Mouse (Mus musculus): ENCODE data around the gene Trim72.

Gene Trim72

DNA sequence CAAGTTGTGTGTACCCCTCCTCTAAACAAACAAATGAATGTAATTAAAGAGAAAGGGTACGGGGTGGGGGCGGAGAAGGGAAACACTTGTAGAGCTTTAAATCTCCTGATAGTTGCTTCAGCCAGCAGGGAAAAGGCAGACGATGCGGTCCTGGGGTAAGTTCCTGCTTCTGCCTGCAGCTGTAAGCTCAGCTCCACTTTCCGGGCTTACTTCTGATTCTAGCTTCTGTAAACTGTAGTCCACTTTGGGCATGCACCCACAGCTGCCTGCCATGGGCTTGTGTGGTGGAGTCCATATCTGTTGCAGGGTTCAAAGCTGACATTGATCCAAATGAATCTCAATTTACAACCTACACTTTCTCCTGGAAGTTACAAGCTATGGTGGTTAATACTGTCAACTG is 49.3 kb downstream of the Trim72 start:
- DNase-seq (ENCODE audit: low read depth, low spot score) = no peak

DNA sequence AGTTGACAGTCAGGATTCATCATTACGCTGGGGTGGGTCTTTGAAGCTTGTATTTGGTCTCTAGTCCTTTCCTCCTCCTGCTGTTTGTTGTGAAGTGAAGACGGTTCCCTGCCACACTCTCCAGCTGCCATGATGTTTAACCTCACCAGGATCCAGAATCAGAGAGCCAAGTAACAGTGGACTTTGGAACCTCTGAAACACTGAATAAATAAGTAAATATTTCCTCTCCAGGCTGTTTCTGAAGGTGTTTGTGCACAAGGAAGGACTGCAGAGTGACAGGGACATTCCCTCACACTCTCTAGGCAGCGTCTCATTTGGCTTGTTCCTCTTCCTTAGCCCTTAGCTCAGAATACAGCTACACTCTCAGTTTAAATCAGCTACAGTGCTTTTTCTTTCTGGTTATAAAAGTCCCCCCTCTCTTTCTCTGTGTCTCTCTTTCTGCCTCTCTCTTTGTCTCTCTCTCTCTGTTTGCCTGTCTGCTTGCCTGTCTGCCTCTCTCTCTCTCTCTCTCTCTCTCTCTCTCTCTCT is 53.2 kb downstream of the Trim72 start:
- no peak for DNase-seq (ENCODE audit: low read depth, low spot score)

DNA sequence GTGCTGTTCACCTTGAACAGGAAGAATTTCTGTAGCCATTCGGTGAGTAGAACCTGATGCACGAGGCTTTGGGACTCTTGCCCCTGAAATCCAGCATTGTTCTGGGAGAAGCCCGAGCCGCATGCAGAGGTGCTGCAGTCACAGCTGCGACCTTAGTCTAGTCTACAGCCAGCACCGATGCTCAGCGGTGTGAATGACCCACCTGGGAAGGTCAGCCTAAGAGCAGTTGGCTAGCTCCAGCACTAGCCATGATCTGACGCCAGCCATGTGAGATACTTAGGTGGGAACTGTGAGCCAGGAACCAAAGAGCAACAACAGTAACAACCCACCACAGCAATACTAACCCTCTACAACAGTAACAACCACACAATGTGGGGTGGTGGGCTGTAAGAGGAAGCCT is 54.1 kb downstream of the Trim72 start:
- DNase-seq (ENCODE audit: low read depth, low spot score) = no peak

GRCm38 (mm10) chr7:128058576-128058975 is 54.8 kb downstream of the Trim72 start:
- DNase-seq (ENCODE audit: low read depth, low spot score) = no peak

- DNase-seq (ENCODE audit: low read depth, low spot score) = no peak
Observed at GRCm38 (mm10) chr7:128059091-128059490, 55.3 kb downstream of the Trim72 start.

Data from brain, embryonic 18.5 days (tissue).